Mouse (Mus musculus): ENCODE data around the gene Gm10053. TPM values are rescaled to one million over a fixed set of nuclear protein-coding genes. Genes with fewer than 3 reads are reported as not detected.
"Not testable (repeated sequence)": the region's sequence is repeated elsewhere in the genome, so short reads cannot be mapped to it uniquely, and the experiment has no call there.

Gm10053 gene
- polyA plus RNA-seq (2014; fragmentation: Nextera tagmentation; extraction: Ambion mirVana), result 250 and 263 TPM in 2 replicates

- DNase-seq (ENCODE audit: low spot score); H3K4me3 ChIP-seq (ENCODE audit: low read depth, low read length): not testable (repeated sequence)
- 70% methylated on average over 23 of the region's 26 CpGs for WGBS
Observed at GRCm38 (mm10) chr19:24875129-24875870, at the start of gene Gm10053. Gene Gm10053, plus strand, starts transcription at chr19:24875686.

DNA sequence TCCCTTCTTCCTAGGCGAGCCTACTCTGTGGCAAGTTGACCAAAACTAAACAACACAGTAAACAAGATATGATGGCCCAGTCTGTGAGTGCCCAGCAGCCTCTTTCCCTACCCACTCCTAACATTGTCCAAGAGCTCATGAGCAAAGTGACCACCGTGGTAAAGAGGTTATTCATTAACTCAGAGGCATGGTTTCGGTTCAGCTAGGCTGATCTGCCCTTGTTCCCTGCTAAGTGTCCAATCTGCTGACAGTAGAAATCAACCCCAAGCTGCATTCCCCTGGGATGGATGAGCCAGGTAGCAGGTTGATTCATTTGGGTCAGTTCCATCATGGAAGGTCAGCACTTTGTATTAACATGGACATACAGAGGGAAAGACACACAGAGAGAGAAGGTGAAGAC lies 33.4 kb upstream of the Gm10053 start:
- H3K4me3 ChIP-seq (ENCODE audit: low read depth, low read length), result no peak overlapping the region
- no peak for ATAC-seq (ENCODE audit: insufficient number of reproducible peaks, low FRiP score, low TSS enrichment, low read depth)
- H3K4me1 ChIP-seq (ENCODE audit: control insufficient read depth, insufficient read depth, low read length), result peaks cover 6% of the 10 kb centered on the region; the same call in 1 of the 2 replicates
- no peaks in the 10 kb centered on the region for H3K36me3 ChIP-seq (ENCODE audit: control insufficient read depth, insufficient read depth, low read length)
- 84% methylated on average over 3 of the region's 3 CpGs for WGBS
- H3K9me3 ChIP-seq (ENCODE audit: control insufficient read depth, low read length), result no peaks in the 10 kb centered on the region
- DNase-seq (ENCODE audit: low spot score), result no peak
- H3K27me3 ChIP-seq (ENCODE audit: control insufficient read depth, insufficient read depth, low read length), result no peaks in the 10 kb centered on the region
- H3K4me2 ChIP-seq (ENCODE audit: low read depth, severe bottlenecking), result no peak overlapping the region
- no peak overlapping the region for H3K9ac ChIP-seq (ENCODE audit: low read length)
- H3K27ac ChIP-seq (replicated peaks; ENCODE audit: low read depth, low read length), result no peak overlapping the region

More at GRCm38 (mm10) chr19:24875129-24875870, at the start of gene Gm10053:
- H3K27ac ChIP-seq (replicated peaks; ENCODE audit: low read depth, low read length); H3K4me2 ChIP-seq (ENCODE audit: low read depth, severe bottlenecking); H3K36me3 ChIP-seq (ENCODE audit: control insufficient read depth, insufficient read depth, low read length); H3K9ac ChIP-seq (ENCODE audit: low read length); H3K4me1 ChIP-seq (ENCODE audit: control insufficient read depth, insufficient read depth, low read length); H3K27me3 ChIP-seq (ENCODE audit: control insufficient read depth, insufficient read depth, low read length); ATAC-seq (ENCODE audit: insufficient number of reproducible peaks, low FRiP score, low TSS enrichment, low read depth); H3K9me3 ChIP-seq (ENCODE audit: control insufficient read depth, low read length): not testable (repeated sequence)

GRCm38 (mm10) chr19:24845007-24845546 lies 30.4 kb upstream of the Gm10053 start:
- Histone ChIP-seq H3K4me2 (ENCODE audit: low read depth, severe bottlenecking) (no peak overlapping the region), H3K9me3 (ENCODE audit: control insufficient read depth, low read length) (no peaks in the 10 kb centered on the region)
- no peak for ATAC-seq (ENCODE audit: insufficient number of reproducible peaks, low FRiP score, low TSS enrichment, low read depth)

GRCm38 (mm10) chr19:24848345-24848744 lies 27.1 kb upstream of the Gm10053 start:
- Histone ChIP-seq H3K36me3 (ENCODE audit: control insufficient read depth, insufficient read depth, low read length) (no peaks in the 10 kb centered on the region), H3K27me3 (ENCODE audit: control insufficient read depth, insufficient read depth, low read length) (no peaks in the 10 kb centered on the region), H3K4me3 (ENCODE audit: low read depth, low read length) (no peak overlapping the region), H3K9ac (ENCODE audit: low read length) (no peak overlapping the region), H3K4me2 (ENCODE audit: low read depth, severe bottlenecking) (no peak overlapping the region), H3K9me3 (ENCODE audit: control insufficient read depth, low read length) (no peaks in the 10 kb centered on the region), H3K4me1 (ENCODE audit: control insufficient read depth, insufficient read depth, low read length) (peaks cover 9% of the 10 kb centered on the region; the same call in 1 of the 2 replicates), H3K27ac (replicated peaks; ENCODE audit: low read depth, low read length) (no peak overlapping the region)
- WGBS, result 6% methylated on average over 7 of the region's 7 CpGs
- ATAC-seq (ENCODE audit: insufficient number of reproducible peaks, low FRiP score, low TSS enrichment, low read depth) (peak; percentile 33; the same call in 1 of the 2 replicates), DNase-seq (ENCODE audit: low spot score) (peak; percentile 37)

More at GRCm38 (mm10) chr19:24845007-24845546, 30.4 kb upstream of the Gm10053 start:
- no peaks in the 10 kb centered on the region for H3K36me3 ChIP-seq (ENCODE audit: control insufficient read depth, insufficient read depth, low read length)
- no peak overlapping the region for H3K9ac ChIP-seq (ENCODE audit: low read length)
- no peak overlapping the region for H3K4me3 ChIP-seq (ENCODE audit: low read depth, low read length)
- no peak for DNase-seq (ENCODE audit: low spot score)
- H3K4me1 ChIP-seq (ENCODE audit: control insufficient read depth, insufficient read depth, low read length), result peaks cover 9% of the 10 kb centered on the region; the same call in 1 of the 2 replicates
- H3K27me3 ChIP-seq (ENCODE audit: control insufficient read depth, insufficient read depth, low read length), result no peaks in the 10 kb centered on the region
- no peak overlapping the region for H3K27ac ChIP-seq (replicated peaks; ENCODE audit: low read depth, low read length)
- WGBS, result 24% methylated on average over 7 of the region's 7 CpGs

- Histone ChIP-seq H3K4me2 (ENCODE audit: low read depth, severe bottlenecking) (no peak overlapping the region), H3K9ac (ENCODE audit: low read length) (no peak overlapping the region), H3K27me3 (ENCODE audit: control insufficient read depth, insufficient read depth, low read length) (no peaks in the 10 kb centered on the region), H3K9me3 (ENCODE audit: control insufficient read depth, low read length) (no peaks in the 10 kb centered on the region), H3K27ac (replicated peaks; ENCODE audit: low read depth, low read length) (no peak overlapping the region), H3K4me1 (ENCODE audit: control insufficient read depth, insufficient read depth, low read length) (peaks cover 9% of the 10 kb centered on the region; the same call in 1 of the 2 replicates), H3K36me3 (ENCODE audit: control insufficient read depth, insufficient read depth, low read length) (no peaks in the 10 kb centered on the region), H3K4me3 (ENCODE audit: low read depth, low read length) (no peak overlapping the region)
- no peak for DNase-seq (ENCODE audit: low spot score)
- WGBS, result 65% methylated on average over 2 of the region's 2 CpGs
- no peak for ATAC-seq (ENCODE audit: insufficient number of reproducible peaks, low FRiP score, low TSS enrichment, low read depth)
Observed at GRCm38 (mm10) chr19:24848844-24849243, 26.6 kb upstream of the Gm10053 start.

GRCm38 (mm10) chr19:24851456-24852315 lies 23.8 kb upstream of the Gm10053 start:
- Histone ChIP-seq H3K9me3 (ENCODE audit: control insufficient read depth, low read length) (no peaks in the 10 kb centered on the region), H3K36me3 (ENCODE audit: control insufficient read depth, insufficient read depth, low read length) (no peaks in the 10 kb centered on the region), H3K27me3 (ENCODE audit: control insufficient read depth, insufficient read depth, low read length) (no peaks in the 10 kb centered on the region), H3K9ac (ENCODE audit: low read length) (no peak overlapping the region), H3K4me2 (ENCODE audit: low read depth, severe bottlenecking) (no peak overlapping the region), H3K27ac (replicated peaks; ENCODE audit: low read depth, low read length) (no peak overlapping the region), H3K4me1 (ENCODE audit: control insufficient read depth, insufficient read depth, low read length) (0 out of 2 replicates have a peak, but pooled peaks cover 3% of the 10 kb centered on the region), H3K4me3 (ENCODE audit: low read depth, low read length) (no peak overlapping the region)
- DNase-seq (ENCODE audit: low spot score) (no peak), ATAC-seq (ENCODE audit: insufficient number of reproducible peaks, low FRiP score, low TSS enrichment, low read depth) (no peak)
- 90% methylated on average over 21 of the region's 21 CpGs for WGBS

DNA sequence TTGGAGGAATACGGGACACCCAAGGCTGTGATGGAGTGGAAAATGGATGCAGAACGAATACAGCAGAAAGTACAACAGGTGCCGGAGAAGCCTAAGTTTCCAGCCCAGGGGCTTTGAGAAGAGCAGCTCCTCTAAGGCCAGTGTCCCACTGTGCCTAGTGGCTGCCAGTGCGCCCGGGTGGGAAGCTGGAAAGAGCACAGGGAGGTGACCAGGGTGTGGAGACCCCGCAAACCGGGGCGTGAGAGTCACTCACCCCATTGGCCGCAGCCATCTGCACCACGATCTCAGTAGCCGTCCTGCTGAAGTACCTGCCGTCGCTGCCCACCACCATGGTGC lies 14.2 kb upstream of the Gm10053 start:
- Histone ChIP-seq H3K27ac (replicated peaks; ENCODE audit: low read depth, low read length) (no peak overlapping the region), H3K4me2 (ENCODE audit: low read depth, severe bottlenecking) (peak overlapping the region; percentile 75), H3K9me3 (ENCODE audit: control insufficient read depth, low read length) (no peaks in the 10 kb centered on the region), H3K36me3 (ENCODE audit: control insufficient read depth, insufficient read depth, low read length) (no peaks in the 10 kb centered on the region), H3K4me3 (ENCODE audit: low read depth, low read length) (peak overlapping the region; percentile 38), H3K9ac (ENCODE audit: low read length) (peak overlapping the region; percentile 55), H3K27me3 (ENCODE audit: control insufficient read depth, insufficient read depth, low read length) (peaks cover 6% of the 10 kb centered on the region; the same call in 1 of the 2 replicates), H3K4me1 (ENCODE audit: control insufficient read depth, insufficient read depth, low read length) (peaks cover 5% of the 10 kb centered on the region; the same call in 1 of the 2 replicates)
- 20% methylated on average over 13 of the region's 13 CpGs for WGBS
- ATAC-seq (ENCODE audit: insufficient number of reproducible peaks, low FRiP score, low TSS enrichment, low read depth) (no peak), DNase-seq (ENCODE audit: low spot score) (peak; percentile 44)
